Mouse (Mus musculus) kidney, postnatal 10 days (tissue): ENCODE measurements around the gene Dguok.
A peak's percentile ranks its signal among the peaks of the same experiment; 100 is the strongest.

Experiments
- DNase-seq: peaks from one replicate; pipeline ENCODE4 v3.0.0; 2021; ENCODE audit warnings: mixed read lengths

Dguok gene

DNA sequence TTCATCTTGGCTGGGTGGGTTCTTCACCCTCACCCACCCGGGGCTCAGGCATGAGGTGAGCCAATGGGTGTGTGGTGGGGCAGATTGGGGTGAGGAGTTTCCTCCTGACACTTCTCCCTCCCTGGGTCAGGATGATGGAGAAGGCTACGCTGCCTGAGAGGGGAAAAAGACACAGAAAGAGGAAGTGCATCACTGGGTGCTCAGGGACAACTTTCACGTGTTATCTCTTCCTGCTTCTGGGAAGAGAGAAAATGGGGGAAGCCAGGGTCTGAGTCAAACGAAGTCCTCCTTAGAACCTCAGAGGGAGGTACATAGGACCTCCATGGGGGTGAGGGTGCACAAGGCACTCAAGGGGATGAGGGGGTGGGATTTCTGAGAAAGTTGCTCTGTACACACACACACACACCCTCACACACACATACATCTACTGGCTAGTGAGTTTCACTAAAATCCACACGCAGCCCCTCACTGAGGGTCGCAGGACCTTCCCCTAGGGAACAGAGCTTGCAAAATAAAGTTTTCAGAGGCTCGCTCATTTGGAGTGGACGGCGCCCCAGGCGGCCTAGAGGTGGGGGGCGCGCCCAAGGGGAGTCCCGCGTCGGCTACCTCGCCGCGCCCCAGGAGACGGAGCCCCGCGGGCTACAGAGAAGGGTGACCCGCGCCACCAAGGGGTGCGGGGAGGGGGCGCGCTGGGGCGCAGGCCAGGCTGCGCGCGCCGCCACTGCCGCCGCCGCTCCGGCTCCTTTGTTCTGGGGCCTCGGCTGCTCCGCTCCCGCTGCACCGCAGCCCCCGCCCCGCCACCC is 51.2 kb downstream of the Dguok start:
- DNase-seq = peak; percentile 61

DNA sequence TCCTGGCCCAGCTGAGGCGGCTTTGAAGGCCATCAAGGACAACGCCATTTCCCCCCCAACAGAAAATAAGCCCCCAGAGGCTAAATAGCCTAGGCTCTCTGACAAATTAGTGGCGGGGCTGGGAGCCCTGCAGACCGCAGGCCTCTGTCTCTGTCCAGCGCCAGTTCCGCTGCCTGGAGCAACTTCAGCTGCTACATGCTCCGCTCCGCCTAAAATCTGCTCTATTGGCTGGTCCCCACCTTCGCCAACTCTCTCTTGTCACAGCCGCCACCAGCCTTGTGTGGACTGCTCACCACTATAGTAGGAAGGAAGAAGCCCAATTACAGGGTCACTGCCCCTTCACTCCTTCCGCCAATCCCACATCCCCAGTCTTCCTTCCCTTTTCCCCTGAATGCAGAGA is 53.1 kb downstream of the Dguok start:
- DNase-seq = peak; percentile 63

DNA sequence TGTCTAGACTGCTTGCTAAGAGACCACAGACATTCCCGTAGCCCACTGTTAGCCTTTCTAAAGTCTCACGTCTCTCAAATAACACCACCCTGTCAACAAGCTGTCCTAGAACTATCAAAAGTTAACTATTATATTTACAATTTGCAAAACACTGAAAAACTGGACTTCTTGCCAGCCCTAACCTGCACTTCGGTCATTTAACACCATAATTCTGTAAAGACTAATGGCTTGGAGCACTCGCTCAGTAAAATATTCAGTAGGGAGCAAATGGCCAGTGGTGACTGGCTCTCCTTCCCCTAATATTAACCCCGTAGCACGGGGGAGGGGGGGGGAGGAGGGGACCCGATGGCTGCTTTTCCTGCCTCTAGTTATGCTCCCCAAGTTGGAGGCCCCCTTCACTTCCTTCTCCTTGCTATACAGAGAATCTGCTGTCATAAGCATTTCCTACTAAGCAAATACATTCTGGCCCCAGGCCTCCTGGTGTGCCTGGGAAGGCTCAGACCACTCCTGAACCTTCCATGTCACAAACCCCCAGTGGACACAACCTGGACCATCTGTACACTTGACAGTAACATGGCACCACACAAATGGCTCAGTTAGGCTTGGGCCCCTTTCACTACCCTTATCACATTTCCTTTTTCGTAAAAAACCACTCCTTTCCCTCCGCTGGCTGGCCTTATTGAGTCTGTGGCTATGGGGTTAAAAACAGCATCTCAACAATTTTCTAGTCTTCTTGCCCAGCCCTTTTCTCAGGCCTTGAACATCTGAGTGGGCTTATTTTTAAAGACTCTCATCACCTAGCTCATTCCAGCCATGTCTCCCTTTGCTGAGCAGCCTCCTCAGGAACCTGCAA is 56.1 kb downstream of the Dguok start:
- DNase-seq = no peak

DNA sequence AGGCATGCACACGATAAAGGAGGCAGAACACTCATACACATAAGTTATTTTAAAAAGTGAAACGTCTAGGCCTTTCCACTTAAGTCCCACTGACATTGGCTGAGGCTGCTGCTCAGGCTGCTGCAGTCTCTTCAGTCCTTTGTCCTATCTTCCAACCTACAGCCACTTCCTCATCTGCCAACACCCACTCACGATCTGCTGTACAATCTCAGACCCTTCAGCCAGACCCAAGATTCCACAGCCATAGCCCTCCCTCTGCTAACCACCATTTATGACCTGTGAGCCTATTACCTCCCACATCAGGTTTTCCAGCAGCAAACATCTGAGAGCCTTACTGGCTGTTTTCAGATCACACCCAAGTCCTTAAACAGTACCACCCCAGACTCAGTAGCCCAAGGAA is 57.3 kb downstream of the Dguok start:
- DNase-seq = no peak

DNA sequence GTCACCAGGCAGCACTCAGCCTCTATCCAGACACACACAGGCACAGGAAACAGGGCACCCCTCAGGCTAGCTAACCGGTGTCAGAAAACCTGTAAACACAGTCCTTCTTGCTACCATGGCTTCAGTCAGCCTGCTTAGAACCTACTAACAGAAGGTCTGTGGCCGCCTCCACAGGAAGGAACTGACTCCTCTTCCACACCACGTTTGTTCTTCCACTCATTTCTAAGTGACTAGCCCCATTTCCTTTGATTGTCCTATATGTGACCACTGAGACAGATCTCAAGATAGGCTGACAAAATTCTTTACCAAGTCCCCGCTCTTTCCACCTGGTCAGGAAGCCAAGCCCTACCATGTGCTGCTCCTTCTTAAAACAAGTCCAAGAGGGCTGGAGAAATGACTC is 57.9 kb downstream of the Dguok start:
- no peak for DNase-seq

DNA sequence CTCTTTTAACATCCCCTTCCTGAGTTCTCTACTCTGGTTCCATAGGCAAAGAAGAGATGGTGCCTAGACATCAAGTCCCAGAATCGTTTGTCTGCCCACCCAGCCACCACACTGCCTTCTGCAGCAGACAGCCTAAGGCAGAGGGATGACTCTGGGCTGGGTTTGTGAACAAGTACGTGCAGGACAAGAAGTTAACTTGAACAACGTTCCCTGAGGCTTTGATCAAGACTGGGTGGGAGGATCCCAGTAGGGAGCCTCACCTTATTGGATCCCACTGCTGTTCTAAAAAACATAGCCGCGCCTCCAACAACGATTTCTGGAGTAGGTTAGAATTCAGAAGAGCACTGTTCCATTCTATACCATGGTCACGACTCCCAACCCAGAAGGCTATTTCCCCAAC is 59.7 kb downstream of the Dguok start:
- DNase-seq = no peak

DNA sequence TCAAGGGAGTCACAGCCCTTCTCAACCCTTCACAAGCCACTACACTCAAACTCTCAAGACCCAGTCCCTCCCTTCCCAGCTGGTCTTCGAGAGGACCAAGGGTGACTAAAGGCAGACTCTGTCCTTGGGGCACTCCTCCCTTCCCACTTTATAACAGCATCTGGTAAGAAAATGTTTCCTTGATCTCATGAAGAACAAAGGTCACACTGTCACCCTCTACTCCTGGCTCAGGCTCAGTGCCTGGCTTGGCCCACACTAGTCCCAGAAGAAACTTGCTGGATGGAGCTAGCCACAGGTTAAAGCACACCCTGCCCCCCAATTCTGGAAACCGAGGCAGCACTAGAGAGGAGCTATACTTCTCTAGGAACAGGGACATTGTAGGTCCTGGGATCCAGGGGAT is 61.0 kb downstream of the Dguok start:
- no peak for DNase-seq

DNA sequence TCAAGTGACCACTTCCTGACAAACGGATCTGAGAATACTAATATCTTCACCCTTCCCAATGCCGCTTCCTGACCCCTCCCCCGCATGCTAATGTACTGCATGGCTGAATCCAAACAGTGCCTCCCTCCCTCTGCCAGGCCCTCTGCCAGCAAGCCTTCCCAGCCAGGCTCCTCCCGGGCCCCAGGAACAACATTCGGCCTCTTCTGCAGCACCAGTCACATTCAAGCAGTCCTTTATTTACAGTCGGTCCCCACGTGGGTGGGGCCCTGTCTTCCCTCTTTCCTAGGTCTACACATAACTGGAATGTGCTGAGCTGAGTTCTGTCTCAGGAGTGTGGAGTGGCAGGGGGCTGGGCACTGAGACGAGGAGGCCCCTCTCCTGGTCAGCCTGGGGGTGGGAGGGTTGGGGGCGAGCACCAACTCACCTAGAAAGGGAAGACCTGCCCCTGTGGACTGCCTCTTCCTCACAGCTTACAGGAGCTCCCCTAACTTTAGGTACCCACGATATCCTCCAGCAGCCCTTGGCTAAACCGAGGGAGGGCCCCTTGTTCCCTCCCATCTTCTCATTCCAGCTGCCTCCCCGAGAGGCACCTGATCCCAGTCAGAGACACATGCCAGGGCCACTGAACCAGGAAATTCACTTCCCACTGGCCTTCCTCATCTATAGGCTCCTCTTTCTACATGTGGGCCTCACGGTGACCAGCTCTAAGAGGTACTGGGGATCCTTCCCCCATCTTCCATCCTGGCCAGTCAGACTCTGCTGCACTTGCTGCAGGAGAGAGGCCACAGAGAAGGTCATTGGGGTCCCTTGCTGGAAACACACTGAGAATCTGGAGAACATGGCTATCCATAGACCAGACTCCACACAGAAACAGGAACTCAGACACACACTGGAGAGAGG is 63.1 kb downstream of the Dguok start:
- peak; percentile 92 for DNase-seq

DNA sequence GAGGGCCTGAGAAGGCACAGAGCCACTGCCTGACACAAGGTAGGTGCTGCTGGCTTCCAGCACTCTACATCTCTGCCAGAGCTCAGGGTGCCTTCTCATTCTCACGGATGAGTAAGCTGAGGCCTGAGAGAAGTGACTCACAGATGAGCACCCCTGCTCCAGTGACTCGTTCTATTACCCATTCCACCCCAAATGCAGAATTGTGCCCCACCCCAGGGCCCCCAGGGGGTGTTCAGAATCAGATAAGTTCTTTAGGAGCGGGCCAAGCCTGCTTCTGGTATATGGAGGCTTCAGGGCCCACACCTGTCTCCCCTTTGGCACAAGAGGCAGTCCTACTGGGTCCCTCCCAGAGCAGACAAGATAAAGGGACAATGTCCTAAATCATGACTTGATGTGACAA is 64.1 kb downstream of the Dguok start:
- no peak for DNase-seq

DNA sequence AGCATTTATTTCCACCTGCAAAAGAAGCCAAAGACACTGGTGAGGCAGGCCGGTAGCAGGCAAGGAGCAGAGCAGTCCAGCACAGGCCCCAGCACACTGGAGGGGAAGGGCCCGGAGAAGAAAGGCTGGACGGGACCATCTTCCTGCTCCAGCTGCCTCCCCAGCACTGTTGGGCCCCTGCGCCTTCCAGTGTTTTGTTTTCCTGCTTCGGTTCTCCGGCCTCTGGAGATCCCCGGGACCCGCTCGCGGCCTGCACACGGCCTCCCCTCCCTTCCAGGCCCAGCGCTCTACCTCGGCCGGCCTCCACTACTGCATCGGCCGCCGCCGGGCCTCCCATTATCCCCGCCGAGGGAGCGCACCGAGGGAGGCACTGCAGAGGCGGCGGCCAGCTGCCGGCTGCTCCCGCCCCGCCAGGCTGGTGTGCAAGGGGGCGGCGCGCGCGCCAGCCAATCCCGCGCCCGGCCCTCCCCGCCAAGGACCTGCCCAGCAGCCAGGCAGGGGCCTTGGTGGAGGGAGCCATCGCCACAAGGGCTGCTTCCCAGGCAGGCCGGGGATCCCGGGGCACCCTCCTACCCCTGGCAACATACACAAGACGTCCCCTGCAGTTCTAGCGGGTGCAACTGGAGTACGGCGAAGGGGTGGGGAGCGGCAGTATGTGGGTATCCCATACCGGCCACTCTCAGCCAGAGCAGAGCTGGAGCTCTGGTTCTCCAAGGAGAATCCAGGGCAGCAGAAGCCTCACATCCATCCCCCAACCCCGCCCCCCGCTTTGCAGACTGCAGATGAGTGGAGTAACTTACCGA is 65.3 kb downstream of the Dguok start:
- DNase-seq = peak; percentile 95

DNA sequence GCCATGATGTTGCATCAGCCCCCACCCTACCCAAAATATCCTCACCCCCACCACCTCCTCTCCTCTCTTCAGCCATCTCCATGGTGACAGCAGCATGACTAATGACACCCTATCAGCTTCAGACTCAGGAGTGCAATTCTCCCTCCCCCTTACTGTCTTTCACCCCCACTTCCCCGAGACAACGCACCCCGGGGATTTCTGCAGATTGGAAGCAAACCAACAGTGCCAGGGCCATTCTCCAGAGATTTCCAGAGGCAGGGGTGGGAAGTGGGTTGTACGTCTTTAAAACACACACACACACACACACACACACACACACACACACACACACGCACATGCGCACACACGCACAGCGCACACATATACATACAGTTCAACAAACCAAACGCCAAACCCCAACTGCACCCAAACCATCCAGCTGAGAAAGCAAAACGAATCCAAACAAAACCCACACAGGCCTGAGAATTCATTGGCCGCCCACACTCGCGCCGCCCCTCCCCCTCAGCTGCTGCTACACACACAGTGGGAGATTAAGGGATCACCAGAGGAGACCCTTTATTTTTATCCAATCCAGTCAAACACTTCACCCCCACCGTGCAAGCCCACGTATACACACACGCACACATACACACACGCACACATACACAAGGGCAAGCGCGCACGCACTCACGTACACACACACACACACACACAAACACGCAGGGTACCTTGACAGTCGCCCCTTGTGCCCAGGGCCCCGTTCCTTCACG is 66.1 kb downstream of the Dguok start:
- DNase-seq = peak; percentile 90

DNA sequence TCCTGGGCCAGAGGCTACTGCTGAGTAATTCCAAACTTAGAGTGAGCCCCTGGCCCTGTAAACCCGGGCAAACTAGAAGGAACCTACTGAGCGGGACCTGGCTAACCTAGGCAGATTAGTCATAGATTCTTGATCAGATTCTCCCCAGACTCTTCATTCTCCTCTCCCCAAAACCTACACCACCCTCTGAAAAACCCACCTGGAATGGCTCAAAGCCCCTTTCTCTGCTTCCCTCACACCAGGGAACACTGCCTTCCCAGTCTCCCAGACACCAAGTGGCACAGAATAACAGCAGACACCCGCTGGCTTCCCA is 66.6 kb downstream of the Dguok start:
- no peak for DNase-seq

DNA sequence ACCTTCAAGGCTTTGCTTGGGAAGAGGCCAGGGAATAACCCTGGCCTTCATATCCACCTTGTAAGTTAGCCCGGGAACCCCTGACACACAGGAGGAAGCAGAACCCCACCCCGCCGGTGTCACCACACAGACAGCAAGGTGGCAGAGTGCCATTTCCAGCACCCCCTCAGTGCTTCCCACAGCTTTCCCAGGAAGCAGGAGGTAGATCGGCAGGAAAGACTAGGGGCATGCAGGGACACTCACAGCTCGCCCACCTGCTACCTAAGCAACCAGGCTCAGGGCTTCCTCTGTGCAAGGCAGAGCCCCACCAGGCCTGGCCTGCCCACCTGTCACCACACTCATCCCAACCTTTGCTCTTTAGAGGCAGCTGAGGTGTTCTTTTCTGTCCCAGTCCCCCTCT is 67.0 kb downstream of the Dguok start:
- peak; percentile 52 for DNase-seq

DNA sequence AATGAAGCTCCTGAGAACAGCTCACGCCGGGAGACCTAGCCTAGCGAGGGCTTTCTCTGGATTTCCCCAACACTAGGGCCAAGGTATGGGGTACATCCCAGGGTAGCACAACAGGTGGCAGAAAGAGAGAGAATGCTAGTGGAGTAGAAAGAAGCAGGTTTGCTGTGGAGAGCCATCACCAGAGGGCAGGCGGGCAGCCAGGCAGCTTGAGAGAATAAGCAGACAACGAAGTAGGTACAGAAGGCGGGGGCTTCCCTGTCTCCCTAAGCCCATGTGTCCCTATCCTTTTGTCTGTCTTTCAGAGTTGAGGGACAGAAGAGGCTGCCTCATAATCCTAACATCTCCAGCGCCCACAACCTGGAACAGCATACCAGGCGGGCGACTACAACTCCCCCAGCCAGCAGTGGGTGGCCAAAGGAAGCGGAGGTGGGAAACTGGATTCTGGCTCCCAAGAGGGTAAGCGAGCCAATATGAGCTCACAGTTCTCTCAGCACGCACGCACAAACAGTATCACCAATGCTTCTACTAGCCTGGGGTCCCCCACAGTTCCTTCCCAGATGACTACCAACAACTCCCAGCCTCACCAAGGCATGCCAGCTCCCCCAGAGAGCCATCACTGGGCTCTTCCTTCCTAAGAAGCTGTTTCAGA is 67.5 kb downstream of the Dguok start:
- no peak for DNase-seq

DNA sequence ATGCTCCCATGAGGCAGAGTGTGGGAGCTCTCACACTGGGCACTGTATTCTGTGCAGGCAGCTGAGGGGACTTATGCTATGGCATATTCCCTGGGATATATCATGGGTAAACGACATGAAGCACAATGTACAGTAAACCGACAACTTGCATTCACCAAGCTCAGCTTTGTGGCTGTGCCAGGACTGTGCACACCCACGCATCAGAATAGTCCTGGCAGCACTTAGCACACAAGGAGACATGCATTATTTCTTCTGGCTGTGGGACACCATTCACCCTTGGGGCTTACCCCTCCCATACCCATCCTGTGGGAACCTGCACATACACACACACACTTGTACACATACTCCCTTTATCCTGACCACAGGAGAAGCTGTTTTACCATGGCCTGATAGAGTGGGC is 68.2 kb downstream of the Dguok start:
- no peak for DNase-seq

DNA sequence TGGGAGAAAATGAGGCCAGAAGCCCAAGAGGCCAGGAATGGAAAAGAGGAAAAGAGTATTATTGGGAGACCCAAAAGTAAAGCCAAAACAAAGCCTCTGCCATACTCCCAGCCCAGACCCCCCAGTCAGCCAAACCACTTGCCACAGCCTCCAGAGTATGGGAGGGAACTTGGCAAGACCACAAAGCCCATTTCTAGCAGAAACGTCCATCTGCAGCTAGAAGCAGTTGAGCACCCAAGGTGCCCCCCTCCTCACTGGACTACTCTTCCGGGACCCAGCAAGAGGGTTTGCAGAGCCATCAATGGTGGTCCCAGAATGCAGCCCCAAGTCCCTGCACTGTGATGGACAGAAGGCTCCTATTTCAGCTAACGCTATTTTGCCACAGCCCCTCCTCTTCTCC is 69.0 kb downstream of the Dguok start:
- no peak for DNase-seq

DNA sequence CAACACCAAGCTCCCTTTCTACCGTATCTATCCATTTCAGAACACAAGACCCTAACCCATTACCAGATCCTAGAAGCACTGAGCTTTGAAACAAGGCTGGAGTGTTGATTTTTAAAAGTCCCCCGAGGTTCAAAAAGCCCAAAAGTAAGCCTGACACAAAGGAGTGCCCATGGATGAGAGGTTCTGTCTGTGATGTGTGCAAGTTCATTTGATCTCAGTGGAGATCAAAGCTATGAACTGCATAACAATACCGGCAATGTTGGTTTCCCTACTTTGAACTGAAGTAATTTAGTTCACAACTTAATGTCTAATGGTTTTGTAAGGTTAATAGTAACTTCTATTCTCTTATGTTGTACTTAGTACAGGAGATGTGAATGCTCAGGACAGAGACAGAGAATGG is 69.5 kb downstream of the Dguok start:
- DNase-seq = no peak

DNA sequence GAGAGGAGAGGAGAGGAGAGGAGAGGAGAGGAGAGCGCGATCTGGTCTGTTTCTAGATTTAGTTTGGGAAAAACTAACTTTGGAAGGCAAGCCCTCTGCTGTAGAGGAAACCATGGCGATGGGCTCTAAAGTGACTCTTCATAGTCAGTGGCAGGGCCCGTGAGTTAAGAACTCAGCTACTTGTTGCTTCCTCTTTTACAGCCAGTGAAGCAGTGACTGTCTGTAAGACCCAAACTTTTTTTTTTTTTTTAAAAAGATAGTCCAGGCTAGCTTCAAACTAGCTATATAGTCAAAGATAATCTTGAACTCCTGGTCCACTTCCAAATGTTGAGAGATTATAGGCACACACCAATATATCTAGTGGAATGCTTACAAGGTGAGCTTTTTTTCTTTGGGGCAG is 70.2 kb downstream of the Dguok start:
- no peak for DNase-seq

DNA sequence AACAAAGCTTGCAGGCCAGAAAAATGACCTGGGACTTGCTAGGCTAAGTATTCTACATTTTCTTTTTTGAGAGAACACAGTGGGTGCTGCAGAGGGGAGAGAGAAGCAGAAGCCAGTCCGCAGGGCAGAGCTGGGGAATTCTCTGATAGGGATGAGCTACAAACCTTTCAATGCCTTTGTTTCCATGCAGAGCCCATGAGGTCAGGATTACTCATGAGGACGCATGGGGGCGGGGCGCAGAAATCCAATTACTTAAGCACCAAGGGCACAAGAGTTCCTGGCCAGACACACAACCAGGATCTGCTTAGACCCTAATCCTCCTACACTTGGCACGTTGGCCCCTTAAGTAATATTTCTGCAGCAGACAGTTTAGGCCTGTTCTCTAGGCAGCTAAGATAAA is 71.6 kb downstream of the Dguok start:
- peak; percentile 56 for DNase-seq

DNA sequence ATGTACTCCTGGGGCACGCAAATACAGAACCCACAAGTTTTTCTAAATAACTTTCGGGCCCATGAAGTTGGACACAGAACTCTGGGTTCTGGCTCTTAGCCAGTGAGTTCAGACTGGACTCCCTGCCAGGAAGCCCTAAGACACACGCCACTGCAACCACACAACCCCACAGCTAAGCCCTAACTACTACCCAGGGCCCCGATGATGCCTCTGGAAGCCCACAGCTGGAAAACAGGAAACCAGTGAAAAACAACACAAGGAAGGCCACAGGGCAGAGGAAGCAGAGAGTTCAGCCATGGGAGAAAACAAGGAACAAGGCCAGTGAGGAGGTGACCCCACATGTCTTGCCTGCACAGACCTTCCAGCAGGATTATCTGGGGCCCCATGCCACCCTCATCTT is 73.2 kb downstream of the Dguok start:
- DNase-seq = peak; percentile 38

DNA sequence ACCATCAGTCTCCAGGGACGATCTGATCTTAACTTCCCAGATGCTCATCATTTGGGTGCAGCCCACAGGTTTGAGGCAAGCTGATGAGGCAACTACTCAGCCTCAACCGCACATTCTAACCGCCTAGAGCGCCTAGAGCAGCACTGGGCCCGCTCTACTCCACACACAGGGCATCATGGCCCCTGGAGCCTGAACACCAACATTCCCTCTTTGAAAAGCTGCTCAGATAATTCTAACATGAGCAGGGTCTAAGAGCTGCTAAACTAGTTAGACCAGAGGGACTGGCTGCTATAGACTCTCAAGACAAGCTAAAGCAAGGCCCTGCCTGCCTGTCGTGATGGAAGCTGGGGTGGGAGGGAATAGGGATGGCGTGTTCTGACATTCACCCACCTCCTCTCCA is 73.8 kb downstream of the Dguok start:
- DNase-seq = no peak
